Mouse (Mus musculus) bone marrow, adult 2 months (tissue): ENCODE measurements around the gene Polr1d. TPM values are rescaled to one million over a fixed set of nuclear protein-coding genes. Genes with fewer than 3 reads are reported as not detected.

ENCODE experiments used
- H3K27ac ChIP-seq: fragments of 200-500 bp; 2 replicates; pipeline ENCODE4 v1.5.1; 2012; ENCODE audit warnings: low read depth, mild to moderate bottlenecking, control low read depth, inconsistent platforms, low read length; ENCODE audit not compliant: control insufficient read depth, poor library complexity, insufficient read depth
- H3K4me1 ChIP-seq: fragments of 200-500 bp; 2 replicates; pipeline ENCODE4 v1.6.1; 2011; ENCODE audit warnings: low read length; ENCODE audit not compliant: control insufficient read depth, insufficient read depth
- H3K4me3 ChIP-seq: fragments of 200-500 bp; replicated peaks from 2 replicates; pipeline ENCODE3; 2011; ENCODE audit warnings: mild to moderate bottlenecking, low read depth, low read length, control low read depth; ENCODE audit not compliant: control insufficient read depth
- CTCF ChIP-seq: fragments of 200-500 bp; IDR thresholded peaks from 2 replicates; pipeline ENCODE4 v1.5.1; 2011; ENCODE audit warnings: low read length, control low read depth; ENCODE audit not compliant: control insufficient read depth, insufficient read depth
- POLR2A ChIP-seq: fragments of 200-500 bp; IDR thresholded peaks from 2 replicates; pipeline ENCODE4 v1.6.1; 2011; ENCODE audit warnings: low read depth, mild to moderate bottlenecking, control low read depth, low read length, borderline replicate concordance; ENCODE audit not compliant: control insufficient read depth
- WGBS: fragments of 180-500 bp; shearing (Covaris S2); methylation state at CpG from one replicate; pipeline ENCODE4 v1.1.7; 2018; 5-methylcytosine and 5-hydroxymethylcytosine counted together
- polyA plus RNA-seq: library from polyadenylated mRNA; stranded (reverse); fragments of >200 nt; gene quantifications from 2 replicates; pipeline ENCODE4 v1.2.4, GENCODE M21; 2011; ENCODE audit warnings: low replicate concordance; ENCODE audit not compliant: missing spikeins, insufficient read depth, insufficient read length

Polr1d gene
- polyA plus RNA-seq, 1 experiment: 100 TPM

DNA sequence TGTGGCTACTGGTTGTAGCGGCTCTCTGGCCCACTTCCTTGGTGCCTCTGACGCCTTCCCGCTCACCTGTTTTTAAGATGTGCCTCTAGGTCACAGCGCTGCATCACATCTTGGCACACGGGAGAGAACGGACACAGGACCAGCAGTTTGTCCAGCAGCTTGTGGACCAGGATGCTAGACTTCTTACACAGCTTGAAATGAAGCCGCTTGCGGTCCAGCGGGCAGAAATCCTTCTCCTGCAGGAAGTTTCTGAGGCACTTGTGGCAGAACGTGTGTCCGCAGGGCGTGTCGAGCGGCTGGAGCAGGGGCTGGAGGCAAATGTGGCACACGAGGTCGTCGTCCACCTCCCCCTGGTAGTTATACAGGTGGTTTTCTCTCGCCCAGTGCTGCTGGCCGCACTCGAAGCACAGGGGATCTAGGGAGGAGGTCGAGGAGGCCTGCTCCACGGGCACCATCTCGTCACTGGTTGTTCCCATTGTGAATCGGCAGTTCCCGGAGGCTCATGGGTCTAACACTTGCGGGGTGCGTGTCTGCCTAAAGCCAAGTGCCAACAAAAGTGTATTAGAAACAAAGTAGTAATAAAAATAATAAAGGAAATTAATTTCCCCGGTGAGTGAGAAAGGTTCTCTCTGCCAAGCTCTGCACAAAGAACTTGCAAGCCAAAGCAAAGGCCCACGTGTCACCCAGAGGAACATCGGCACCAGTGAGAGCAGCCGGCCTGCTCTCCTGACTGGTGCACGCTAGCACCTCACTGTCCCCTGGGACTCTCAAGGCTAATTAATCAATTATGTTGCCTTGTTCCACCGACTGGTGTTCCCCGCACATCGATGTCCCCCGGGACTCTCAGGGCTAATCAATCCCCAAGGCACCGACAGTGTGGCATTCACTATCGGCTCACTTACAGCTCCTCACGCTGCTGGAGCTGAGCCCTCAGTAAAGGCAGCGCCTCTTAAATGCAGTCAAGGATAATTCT lies 34.6 kb upstream of the Polr1d start:
- H3K4me3 ChIP-seq: no peak overlapping the region
- H3K27ac ChIP-seq: no peak overlapping the region
- WGBS: 89% methylated on average over 40 of the region's 40 CpGs
- TF ChIP-seq POLR2A: no peak
- no peaks in the 10 kb centered on the region for H3K4me1 ChIP-seq

DNA sequence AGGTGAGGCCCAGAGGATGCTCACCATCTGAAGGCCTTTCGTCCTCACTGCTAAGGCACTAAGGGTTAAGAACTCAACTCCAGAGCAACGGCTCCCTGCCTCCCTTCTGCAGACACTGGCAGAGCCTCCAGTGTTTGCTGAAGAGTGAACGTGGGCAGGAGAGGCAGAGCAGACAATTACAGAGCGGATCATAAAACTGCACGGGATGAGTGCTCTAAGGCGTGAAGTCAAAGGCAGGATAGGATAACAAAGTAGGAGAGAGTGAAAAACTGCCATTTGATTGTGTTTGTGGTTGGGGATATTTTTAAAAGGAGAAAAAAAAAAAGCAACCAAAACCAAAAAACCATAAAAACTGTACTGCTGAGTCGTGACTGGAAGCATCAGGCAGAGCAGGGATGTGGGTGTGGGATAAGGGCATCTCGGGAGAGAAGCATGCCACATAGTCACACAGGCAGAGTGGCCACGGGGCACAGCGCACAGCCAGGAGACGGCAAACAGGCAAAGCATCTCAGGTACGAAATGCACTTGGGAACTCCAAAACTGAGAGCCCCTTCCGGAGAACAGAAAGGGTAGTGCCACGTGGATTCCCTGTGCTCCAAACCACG lies 33.5 kb upstream of the Polr1d start:
- WGBS: 87% methylated on average over 15 of the region's 15 CpGs
- no peak overlapping the region for H3K27ac ChIP-seq
- no peak for TF ChIP-seq POLR2A
- TF ChIP-seq CTCF: no peak
- no peaks in the 10 kb centered on the region for H3K4me1 ChIP-seq
- H3K4me3 ChIP-seq: no peak overlapping the region

DNA sequence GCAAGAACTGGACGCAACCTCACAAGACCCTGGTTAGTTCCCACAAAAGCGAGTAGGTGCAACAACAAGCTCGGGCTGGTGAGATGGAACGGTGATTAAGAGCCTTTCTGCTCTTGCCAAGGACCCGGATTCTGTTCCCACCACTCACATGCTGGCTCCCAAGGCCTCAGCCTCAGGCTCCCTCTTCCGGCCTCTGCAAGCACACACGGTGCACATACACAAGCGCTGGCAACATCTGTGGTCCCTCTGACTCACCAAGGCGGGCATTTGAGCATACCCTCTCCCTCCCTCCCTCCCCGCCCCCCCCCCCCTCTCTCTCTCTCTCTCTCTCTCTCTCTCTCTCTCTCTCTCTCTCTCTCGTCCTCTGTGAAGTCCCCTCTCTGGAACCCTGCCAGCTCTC lies 31.5 kb upstream of the Polr1d start:
- H3K4me1 ChIP-seq: no peaks in the 10 kb centered on the region; the same call in 1 of the 2 replicates

DNA sequence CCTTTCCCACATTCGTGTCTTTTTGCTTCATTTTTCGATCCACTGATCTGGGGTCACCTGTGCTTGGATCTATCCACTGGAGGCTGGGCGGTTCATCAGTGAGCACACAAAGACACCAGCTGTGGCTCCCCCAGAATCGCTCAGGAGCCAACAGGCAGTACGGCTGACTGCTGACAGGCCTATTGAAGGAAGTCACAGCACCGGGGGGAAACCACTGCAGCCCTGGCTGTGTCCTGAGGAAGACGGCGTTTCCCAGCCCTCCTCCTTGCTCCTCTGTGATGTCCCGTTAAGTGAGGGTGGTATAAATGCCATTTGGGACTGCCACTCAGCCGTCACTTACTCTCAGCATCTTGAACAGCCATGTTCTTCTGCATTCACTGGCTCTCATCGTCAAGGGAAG lies 30.9 kb upstream of the Polr1d start:
- Histone ChIP-seq H3K4me1 (no peaks in the 10 kb centered on the region; the same call in 1 of the 2 replicates), H3K27ac (no peak overlapping the region), H3K4me3 (no peak overlapping the region)
- WGBS: 28% methylated on average over 11 of the region's 11 CpGs
- TF ChIP-seq POLR2A: no peak
- no peak for TF ChIP-seq CTCF

More for the DNA sequence above, 31.5 kb upstream of the Polr1d start:
- WGBS: 75% methylated on average over 10 of the region's 11 CpGs
- TF ChIP-seq CTCF: no peak
- TF ChIP-seq POLR2A: no peak
- H3K27ac ChIP-seq: no peak overlapping the region
- no peak overlapping the region for H3K4me3 ChIP-seq

DNA sequence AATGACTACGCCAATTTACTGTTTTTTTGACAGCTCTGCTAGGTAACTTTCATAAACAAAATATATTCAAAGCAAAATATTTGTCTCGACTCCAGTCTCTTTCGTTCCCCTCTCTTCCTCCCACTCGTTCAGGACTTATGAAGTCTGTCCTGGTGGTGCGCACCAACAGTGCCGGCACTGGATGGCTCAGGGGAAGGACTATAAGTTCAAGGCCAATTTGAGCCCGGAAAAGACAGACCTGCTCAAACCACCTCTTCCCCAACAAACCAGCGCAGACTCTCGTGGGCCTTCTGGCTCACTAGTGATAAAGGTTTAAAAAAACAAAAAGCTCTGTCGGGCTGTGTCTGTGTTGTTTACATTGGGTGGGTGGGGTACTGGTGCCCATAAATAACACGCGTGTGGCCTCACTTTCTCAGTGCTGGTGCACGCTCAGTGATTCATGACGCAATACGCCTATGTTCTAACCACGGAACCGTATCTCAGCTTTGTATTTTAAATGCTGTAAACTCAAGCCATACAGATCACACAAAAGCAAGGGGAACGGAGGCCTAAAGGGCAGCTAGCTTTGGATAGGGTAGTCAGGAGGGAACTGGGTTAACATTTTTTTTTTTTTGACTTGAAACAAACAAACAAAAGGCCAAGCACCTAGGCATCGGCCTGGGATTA lies 27.2 kb upstream of the Polr1d start:
- H3K4me3 ChIP-seq: no peak overlapping the region
- no peaks in the 10 kb centered on the region; the same call in 1 of the 2 replicates for H3K4me1 ChIP-seq
- no peak overlapping the region for H3K27ac ChIP-seq
- TF ChIP-seq POLR2A: no peak
- TF ChIP-seq CTCF: no peak
- 65% methylated on average over 19 of the region's 19 CpGs for WGBS

DNA sequence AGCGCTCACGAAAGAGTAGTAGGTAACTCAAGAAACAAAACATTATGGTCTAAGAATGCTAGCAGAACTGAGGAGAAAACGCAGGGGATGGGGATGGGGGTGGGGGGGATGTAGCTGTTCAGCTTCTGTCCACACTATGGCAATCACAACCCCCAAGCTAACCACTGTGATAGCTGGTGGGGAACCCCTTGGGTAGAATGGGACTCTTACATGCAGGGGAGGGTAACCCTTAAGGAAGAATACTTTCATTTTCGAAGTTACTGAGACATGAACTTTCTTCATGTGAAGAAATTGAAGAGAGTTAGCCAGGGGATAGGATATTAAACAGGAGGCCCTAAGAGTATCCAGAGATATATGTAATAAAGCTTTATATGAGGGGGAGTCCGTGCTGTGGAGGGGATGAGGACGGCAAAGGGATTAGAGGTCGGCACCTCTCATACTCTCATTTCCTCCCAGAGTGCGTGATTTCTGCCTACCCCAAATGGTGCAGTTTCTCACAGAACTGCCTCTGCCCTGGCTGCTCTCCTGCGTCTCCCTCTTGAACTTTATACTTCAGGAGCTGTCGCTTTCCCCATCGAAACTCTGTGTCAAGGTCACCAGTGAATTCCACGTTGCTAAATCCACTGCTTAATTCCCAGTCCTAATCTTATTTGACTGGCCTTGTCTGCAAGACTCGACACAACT lies 25.9 kb upstream of the Polr1d start:
- WGBS: 24% methylated on average over 13 of the region's 13 CpGs
- TF ChIP-seq POLR2A (no peak), CTCF (no peak)
- no peaks in the 10 kb centered on the region; the same call in 1 of the 2 replicates for H3K4me1 ChIP-seq
- H3K27ac ChIP-seq: peak overlapping the region; percentile 39; the same call in 1 of the 2 replicates
- H3K4me3 ChIP-seq: peak overlapping the region; percentile 38

DNA sequence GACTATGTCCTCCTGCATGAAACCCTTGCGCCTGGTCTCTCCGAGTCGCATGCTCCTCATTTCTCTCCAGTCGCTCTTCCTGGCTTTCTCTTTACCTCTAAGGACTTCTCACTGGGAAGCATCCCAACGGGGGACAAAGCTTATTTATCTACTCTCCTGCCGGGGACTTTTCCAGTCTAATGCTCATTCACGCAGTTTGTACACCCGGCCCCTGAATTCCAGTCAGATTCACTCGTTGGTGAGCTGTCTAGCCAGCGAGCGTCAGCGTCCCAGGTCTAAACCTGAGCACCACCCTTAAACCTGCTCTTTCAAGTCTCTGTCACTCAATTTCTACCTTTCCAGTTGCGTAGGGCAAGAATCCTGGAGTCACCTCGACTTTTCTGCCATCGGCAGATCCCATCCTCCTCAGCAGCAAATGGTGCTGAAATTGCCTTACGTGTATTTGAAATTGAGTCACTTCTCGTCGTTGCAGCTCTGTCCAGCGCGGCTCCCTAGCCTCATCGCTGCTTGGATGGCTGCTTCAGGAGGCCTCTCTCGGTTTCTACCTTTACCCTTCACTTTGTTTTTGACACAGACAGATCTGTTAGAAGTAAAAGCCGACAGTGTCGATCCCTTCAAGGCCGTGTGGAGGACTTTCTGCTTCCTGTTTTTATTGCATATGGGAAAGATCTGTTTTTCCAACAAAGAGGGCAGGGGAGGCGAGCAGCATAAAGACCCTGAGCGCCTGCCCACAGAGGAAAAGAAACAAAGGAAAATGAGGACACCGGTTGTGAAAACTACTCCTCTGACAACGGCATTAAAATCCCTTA lies 25.1 kb upstream of the Polr1d start:
- 68% methylated on average over 29 of the region's 29 CpGs for WGBS
- Histone ChIP-seq H3K4me3 (no peak overlapping the region), H3K4me1 (no peaks in the 10 kb centered on the region; the same call in 1 of the 2 replicates), H3K27ac (no peak overlapping the region; the same call in 1 of the 2 replicates)
- TF ChIP-seq POLR2A (no peak), CTCF (no peak)
